Mouse (Mus musculus) heart, postnatal 0 days (tissue): ENCODE data around the gene Ptrh1. TPM values are rescaled to one million over a fixed set of nuclear protein-coding genes. Genes with fewer than 3 reads are reported as not detected.

Experiments used
- ATAC-seq: fragments of 200-750 bp; cut with Nextera tagmentation; 2 replicates; pipeline ENCODE4 v1.8.0; 2017; ENCODE audit warnings: low read depth, moderate number of reproducible peaks, moderate library complexity; ENCODE audit not compliant: insufficient read depth
- DNase-seq: peaks from one replicate; pipeline ENCODE4 v3.0.0-alpha.2; 2016; ENCODE audit warnings: low spot score
- H3K27ac ChIP-seq: fragments of 300-500 bp; sonication (generic); 2 replicates; pipeline ENCODE4 v1.5.1; 2014; ENCODE audit warnings: low read depth, mild to moderate bottlenecking
- H3K27me3 ChIP-seq: fragments of 300-500 bp; sonication (generic); 2 replicates; pipeline ENCODE4 v1.6.1; 2014; ENCODE audit warnings: low read length, mixed read lengths; ENCODE audit not compliant: control insufficient read depth, insufficient read depth
- H3K36me3 ChIP-seq: fragments of 300-500 bp; sonication (generic); replicated peaks from 2 replicates; pipeline ENCODE4 v1.6.1; 2014; ENCODE audit warnings: low read length, mixed read lengths; ENCODE audit not compliant: control insufficient read depth, insufficient read depth
- H3K4me1 ChIP-seq: fragments of 300-500 bp; sonication (generic); 2 replicates; pipeline ENCODE4 v1.6.1; 2014; ENCODE audit warnings: antibody characterized with exemption; ENCODE audit not compliant: control insufficient read depth, insufficient read depth
- H3K4me2 ChIP-seq: fragments of 300-500 bp; sonication (generic); 2 replicates; pipeline ENCODE4 v1.6.1; 2014; ENCODE audit warnings: low read depth, mild to moderate bottlenecking, low read length, moderate library complexity
- H3K4me3 ChIP-seq: fragments of 300-500 bp; sonication (generic); 2 replicates; pipeline ENCODE4 v1.5.1; 2014; ENCODE audit warnings: low read depth, low read length
- H3K9ac ChIP-seq: fragments of 300-500 bp; sonication (generic); replicated peaks from 2 replicates; pipeline ENCODE4 v1.6.1; 2014; ENCODE audit warnings: low read depth, low read length, mixed read lengths
- H3K9me3 ChIP-seq: fragments of 300-500 bp; sonication (generic); replicated peaks from 2 replicates; pipeline ENCODE4 v1.6.1; 2016; ENCODE audit warnings: low read length; ENCODE audit not compliant: control insufficient read depth
- CTCF ChIP-seq: IDR thresholded peaks from 2 replicates; pipeline ENCODE4 v1.5.1; 2016; ENCODE audit warnings: antibody characterized with exemption, control low read depth, low read depth
- EP300 ChIP-seq: IDR thresholded peaks from 2 replicates; pipeline ENCODE4 v1.6.1; 2016; ENCODE audit warnings: antibody characterized with exemption, low read depth
- WGBS: fragments of 180-500 bp; shearing (Covaris S2); extraction: QIAGEN DNeasy Blood & Tissue Kit; methylation state at CpG from one replicate; pipeline ENCODE4 v1.1.7; 2014; 5-methylcytosine and 5-hydroxymethylcytosine counted together
- polyA plus RNA-seq: library from polyadenylated mRNA; unstranded; fragments of >200 nt; fragmentation: Nextera tagmentation; extraction: Ambion mirVana; gene quantifications from 2 replicates; pipeline ENCODE4 v1.2.1, GENCODE M21; 2015
- total RNA-seq: library from RNA; depleted of rRNA; stranded (reverse); fragments of >200 nt; gene quantifications from 2 replicates; pipeline ENCODE4 v1.2.3, GENCODE M21; 2014; ENCODE audit warnings: low replicate concordance

Ptrh1 gene
- total and polyA plus RNA-seq, 2 experiments from 2014 or later: 2.9 to 4.8 TPM

DNA sequence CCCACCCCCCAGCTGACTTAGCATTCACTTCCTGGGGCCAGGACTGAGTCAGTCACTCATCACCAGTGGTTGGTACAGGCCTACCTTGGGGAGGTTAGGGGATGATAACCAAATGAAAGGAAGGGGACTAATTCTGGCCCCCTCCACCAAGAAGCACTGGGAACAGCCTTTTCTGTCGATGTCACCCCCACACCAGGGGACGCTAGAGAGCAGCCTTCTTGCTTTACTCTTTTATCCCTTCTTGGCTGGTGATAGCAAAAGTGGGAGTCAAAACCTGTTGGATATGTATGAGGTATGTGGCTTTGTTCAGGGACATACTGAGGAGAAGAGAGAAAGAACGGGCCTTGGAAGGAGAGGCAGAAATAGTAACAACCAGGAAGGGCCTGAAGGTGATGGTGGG, 12.2 kb upstream of the Ptrh1 start:
- Histone ChIP-seq H3K4me1 (no peaks in the 10 kb centered on the region), H3K36me3 (peaks cover 37% of the 10 kb centered on the region), H3K27me3 (no peaks in the 10 kb centered on the region), H3K9me3 (no peaks in the 10 kb centered on the region), H3K4me2 (no peak overlapping the region), H3K9ac (no peak overlapping the region), H3K27ac (no peak overlapping the region), H3K4me3 (no peak overlapping the region)
- DNase-seq: no peak
- no peak for ATAC-seq
- WGBS: 69% methylated on average over 3 of the region's 3 CpGs
- TF ChIP-seq CTCF (no peak), EP300 (no peak)

DNA sequence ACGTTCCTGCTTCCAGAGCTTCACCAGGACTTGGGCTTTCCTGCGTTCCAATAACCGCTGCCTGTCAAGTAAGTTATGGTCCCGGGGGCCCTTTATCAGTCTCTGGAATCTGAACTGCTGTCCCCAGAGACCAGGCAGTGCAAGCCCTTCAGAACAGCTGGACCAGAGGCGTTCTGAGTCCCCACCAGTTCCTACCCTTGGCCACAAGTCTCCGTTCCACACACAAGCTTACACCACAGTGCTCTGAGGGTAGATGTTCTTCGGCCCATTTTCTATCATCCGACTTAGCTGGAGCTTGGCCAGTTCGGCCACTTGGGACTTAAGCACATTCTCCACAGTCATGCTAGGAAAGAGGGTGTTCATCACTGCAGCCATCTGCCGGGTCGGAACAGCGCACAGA, 8.3 kb upstream of the Ptrh1 start:
- Histone ChIP-seq H3K4me3 (no peak overlapping the region), H3K4me2 (no peak overlapping the region), H3K36me3 (peaks cover 10% of the 10 kb centered on the region), H3K27me3 (no peaks in the 10 kb centered on the region), H3K9me3 (no peaks in the 10 kb centered on the region), H3K9ac (no peak overlapping the region), H3K4me1 (no peaks in the 10 kb centered on the region), H3K27ac (no peak overlapping the region)
- no peak for ATAC-seq
- TF ChIP-seq CTCF: no peak
- no peak for TF ChIP-seq EP300
- DNase-seq: no peak
- WGBS: 63% methylated on average over 12 of the region's 12 CpGs

GRCm38 (mm10) chr2:32768661-32769285, 6.8 kb upstream of the Ptrh1 start:
- H3K9ac ChIP-seq: no peak overlapping the region
- H3K4me3 ChIP-seq: no peak overlapping the region
- no peaks in the 10 kb centered on the region for H3K4me1 ChIP-seq
- no peaks in the 10 kb centered on the region for H3K9me3 ChIP-seq
- no peaks in the 10 kb centered on the region for H3K36me3 ChIP-seq
- no peak overlapping the region for H3K4me2 ChIP-seq
- H3K27ac ChIP-seq: no peak overlapping the region
- ATAC-seq (no peak), DNase-seq (no peak)
- TF ChIP-seq EP300 (no peak), CTCF (no peak)
- H3K27me3 ChIP-seq: no peaks in the 10 kb centered on the region
- 50% methylated on average over 19 of the region's 19 CpGs for WGBS

- Histone ChIP-seq H3K27me3 (no peaks in the 10 kb centered on the region), H3K27ac (no peak overlapping the region), H3K4me1 (no peaks in the 10 kb centered on the region), H3K36me3 (no peaks in the 10 kb centered on the region), H3K9me3 (no peaks in the 10 kb centered on the region), H3K9ac (no peak overlapping the region), H3K4me2 (no peak overlapping the region), H3K4me3 (no peak overlapping the region)
- ATAC-seq (no peak), DNase-seq (no peak)
- no peak for TF ChIP-seq CTCF
- TF ChIP-seq EP300: no peak
- 82% methylated on average over 5 of the region's 5 CpGs for WGBS
These were observed 6.1 kb upstream of the Ptrh1 start for GRCm38 (mm10) chr2:32769327-32770085.

- ATAC-seq: no peak
- Histone ChIP-seq H3K4me3 (no peak overlapping the region), H3K27me3 (no peaks in the 10 kb centered on the region), H3K27ac (no peak overlapping the region), H3K4me2 (no peak overlapping the region), H3K4me1 (peaks cover 6% of the 10 kb centered on the region; the same call in 1 of the 2 replicates), H3K9me3 (no peaks in the 10 kb centered on the region), H3K9ac (no peak overlapping the region), H3K36me3 (no peaks in the 10 kb centered on the region)
- DNase-seq: no peak
- TF ChIP-seq EP300 (no peak), CTCF (no peak)
- 22% methylated on average over 12 of the region's 12 CpGs for WGBS
These were observed 3.7 kb upstream of the Ptrh1 start for GRCm38 (mm10) chr2:32771886-32772285.
